Mouse (Mus musculus) kidney, postnatal 0 days (tissue): ENCODE results near the gene Lamtor5. TPM values are rescaled to one million over a fixed set of nuclear protein-coding genes. Genes with fewer than 3 reads are reported as not detected.

Experiments used
- ATAC-seq: fragments of 200-750 bp; cut with Nextera tagmentation; replicated peaks from 2 replicates; pipeline ENCODE4 v1.8.0; 2017; ENCODE audit warnings: low read depth, moderate number of reproducible peaks, moderate TSS enrichment, moderate library complexity; ENCODE audit not compliant: low FRiP score
- DNase-seq: peaks from one replicate; pipeline ENCODE4 v3.0.0-alpha.2; 2016; ENCODE audit warnings: low spot score
- H3K27ac ChIP-seq: fragments of 300-500 bp; sonication (generic); 2 replicates; pipeline ENCODE4 v1.5.1; 2014; ENCODE audit warnings: mild to moderate bottlenecking
- H3K27me3 ChIP-seq: fragments of 300-500 bp; sonication (generic); 2 replicates; pipeline ENCODE4 v1.6.1; 2014; ENCODE audit warnings: low read length, mixed read lengths; ENCODE audit not compliant: insufficient read depth
- H3K36me3 ChIP-seq: fragments of 300-500 bp; sonication (generic); 2 replicates; pipeline ENCODE4 v1.6.1; 2014; ENCODE audit warnings: low read length, mixed read lengths; ENCODE audit not compliant: insufficient read depth
- H3K4me1 ChIP-seq: fragments of 300-500 bp; sonication (generic); replicated peaks from 2 replicates; pipeline ENCODE4 v1.6.1; 2014; ENCODE audit warnings: antibody characterized with exemption, low read length, mixed read lengths; ENCODE audit not compliant: insufficient read depth
- H3K4me2 ChIP-seq: fragments of 300-500 bp; sonication (generic); 2 replicates; pipeline ENCODE4 v1.6.1; 2014; ENCODE audit warnings: mild to moderate bottlenecking, low read length, moderate library complexity, mixed read lengths
- H3K4me3 ChIP-seq: fragments of 300-500 bp; sonication (generic); replicated peaks from 2 replicates; pipeline ENCODE4 v1.5.1; 2014; ENCODE audit warnings: low read depth, low read length
- H3K9ac ChIP-seq: fragments of 300-500 bp; sonication (generic); 2 replicates; pipeline ENCODE4 v1.6.1; 2014; ENCODE audit warnings: low read depth, low read length
- H3K9me3 ChIP-seq: fragments of 300-500 bp; sonication (generic); replicated peaks from 2 replicates; pipeline ENCODE4 v1.6.1; 2016; ENCODE audit warnings: low read length, inconsistent platforms, mixed read lengths
- CTCF ChIP-seq: IDR thresholded peaks from 2 replicates; pipeline ENCODE4 v1.5.1; 2016; ENCODE audit warnings: antibody characterized with exemption, low read depth, mild to moderate bottlenecking, moderate library complexity
- WGBS: fragments of 180-500 bp; shearing (Covaris S2); extraction: QIAGEN DNeasy Blood & Tissue Kit; methylation state at CpG from one replicate; pipeline ENCODE4 v1.1.7; 2014; 5-methylcytosine and 5-hydroxymethylcytosine counted together
- polyA plus RNA-seq: library from polyadenylated mRNA; unstranded; fragments of >200 nt; fragmentation: Nextera tagmentation; extraction: Ambion mirVana; gene quantifications from 2 replicates; pipeline ENCODE4 v1.2.1, GENCODE M21; 2015

The Lamtor5 gene
- polyA plus RNA-seq, 1 experiment from 2014 or later = 248 TPM

GRCm38 (mm10) chr3:107317338-107317737 lies 38.7 kb downstream of the Lamtor5 start:
- no peaks in the 10 kb centered on the region for H3K9me3 ChIP-seq
- H3K9ac ChIP-seq = no peak overlapping the region
- no peak overlapping the region for H3K27ac ChIP-seq
- DNase-seq (no peak), ATAC-seq (no peak)
- H3K27me3 ChIP-seq = no peaks in the 10 kb centered on the region
- no peak for TF ChIP-seq CTCF
- H3K4me2 ChIP-seq = no peak overlapping the region
- H3K36me3 ChIP-seq = no peaks in the 10 kb centered on the region
- H3K4me1 ChIP-seq = no peaks in the 10 kb centered on the region
- WGBS = 88% methylated on average over 3 of the region's 3 CpGs
- no peak overlapping the region for H3K4me3 ChIP-seq

DNA sequence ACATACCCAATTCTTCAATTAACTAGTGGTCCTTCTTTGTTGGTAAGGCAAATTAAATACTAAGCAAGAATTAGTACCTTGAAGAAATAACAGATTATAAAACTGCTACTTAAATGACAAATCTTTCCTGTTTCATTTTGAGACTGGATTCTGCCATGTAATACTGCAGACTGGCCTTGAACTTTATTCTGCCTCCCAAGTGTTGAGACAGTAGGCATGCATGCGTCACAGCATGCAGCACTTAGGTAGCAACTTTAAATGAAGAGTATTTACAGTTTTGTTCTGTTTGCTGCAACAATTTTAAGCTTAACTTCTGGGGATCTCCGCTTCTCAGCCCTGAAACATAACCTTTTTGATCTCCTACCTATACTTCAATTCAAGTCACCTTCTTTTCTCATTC lies 42.5 kb downstream of the Lamtor5 start:
- TF ChIP-seq CTCF = no peak
- Histone ChIP-seq H3K27ac (no peak overlapping the region), H3K9ac (no peak overlapping the region), H3K36me3 (peaks cover 14% of the 10 kb centered on the region), H3K4me3 (no peak overlapping the region), H3K4me2 (no peak overlapping the region), H3K4me1 (peaks cover 13% of the 10 kb centered on the region; the same call in 1 of the 2 replicates), H3K27me3 (no peaks in the 10 kb centered on the region), H3K9me3 (no peaks in the 10 kb centered on the region)
- DNase-seq = no peak
- ATAC-seq = no peak
- 86% methylated on average over 2 of the region's 2 CpGs for WGBS

- Histone ChIP-seq H3K4me1 (peaks cover 13% of the 10 kb centered on the region; the same call in 1 of the 2 replicates), H3K27ac (no peak overlapping the region), H3K27me3 (no peaks in the 10 kb centered on the region), H3K4me3 (no peak overlapping the region), H3K9ac (no peak overlapping the region), H3K4me2 (no peak overlapping the region), H3K36me3 (peaks cover 14% of the 10 kb centered on the region), H3K9me3 (no peaks in the 10 kb centered on the region)
- no peak for ATAC-seq
- no peak for DNase-seq
- TF ChIP-seq CTCF = no peak
Measured at GRCm38 (mm10) chr3:107321776-107322175, 43.1 kb downstream of the Lamtor5 start.

DNA sequence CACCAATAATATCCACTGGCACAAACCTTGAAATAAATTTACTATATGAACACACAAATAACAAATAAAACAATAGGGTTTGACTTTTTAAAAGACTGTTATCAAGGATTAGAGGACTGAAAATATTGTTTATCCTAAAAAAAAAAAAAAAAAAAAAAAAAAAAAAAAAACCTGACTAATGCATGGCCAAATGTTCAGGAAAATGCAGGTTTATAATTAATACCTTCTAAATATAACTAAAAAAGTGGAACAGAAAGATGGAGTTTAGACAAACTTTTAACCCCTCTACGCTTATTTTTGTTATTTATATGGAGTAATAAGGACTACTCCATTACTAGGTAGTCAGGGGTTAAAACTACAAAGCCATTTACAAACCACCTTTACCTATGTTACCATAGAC lies 47.8 kb downstream of the Lamtor5 start:
- 100% methylated on average over 1 of the region's 1 CpGs for WGBS
- no peak for ATAC-seq

DNA sequence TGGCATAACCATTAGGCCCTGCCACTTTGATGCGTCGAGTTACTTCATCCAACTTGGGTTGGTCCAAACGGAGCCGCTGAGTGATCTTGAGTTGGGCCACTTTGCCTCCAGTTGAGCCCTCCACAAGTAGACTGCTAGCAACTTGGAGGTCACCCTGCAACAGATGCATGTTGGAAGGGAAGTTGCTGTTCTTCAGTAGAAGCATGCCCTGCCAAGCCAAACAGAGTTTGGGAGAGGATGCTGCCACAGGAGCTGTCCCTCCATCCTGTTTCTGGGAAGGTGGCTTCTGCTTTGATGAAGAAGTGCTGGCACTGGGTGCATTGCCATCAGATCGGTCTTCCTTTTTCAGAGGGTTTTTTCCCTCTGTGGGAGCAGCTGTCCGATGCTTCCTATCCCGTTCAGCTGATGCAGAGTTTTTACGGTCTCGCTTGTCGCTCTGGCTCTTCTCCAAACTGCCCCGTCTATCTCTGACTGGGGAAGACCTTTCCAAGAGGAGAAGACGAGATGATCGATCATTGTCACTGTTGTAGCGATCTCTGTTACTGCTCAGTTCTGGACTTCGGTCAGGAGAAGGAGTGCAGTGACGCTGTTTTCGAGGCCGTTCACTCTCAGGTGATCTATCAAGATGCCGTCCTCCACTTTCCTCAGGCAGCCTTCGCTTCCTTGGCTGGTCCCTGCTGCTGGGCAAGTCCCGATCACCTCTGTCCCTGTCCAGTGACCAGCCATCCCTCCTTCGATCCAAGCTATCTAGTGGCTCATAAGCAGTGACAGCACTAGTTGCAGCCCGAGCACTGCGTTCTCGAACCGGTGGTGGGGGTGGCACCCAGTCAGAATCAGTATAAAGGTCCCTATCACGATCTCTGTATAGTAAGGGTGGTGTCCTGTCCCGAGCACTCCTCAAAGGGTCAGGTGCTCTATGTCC lies 52.1 kb downstream of the Lamtor5 start:
- Histone ChIP-seq H3K27me3 (no peaks in the 10 kb centered on the region), H3K36me3 (peaks cover 20% of the 10 kb centered on the region; the same call in 1 of the 2 replicates), H3K4me2 (peak overlapping the region; percentile 94), H3K27ac (no peak overlapping the region), H3K4me1 (peaks cover 16% of the 10 kb centered on the region), H3K4me3 (peak overlapping the region; percentile 96; the same call in 1 of the 2 replicates), H3K9me3 (no peaks in the 10 kb centered on the region), H3K9ac (no peak overlapping the region)
- TF ChIP-seq CTCF = no peak
- no peak for ATAC-seq
- DNase-seq = no peak
- 54% methylated on average over 28 of the region's 28 CpGs for WGBS

More for the DNA sequence above, 47.8 kb downstream of the Lamtor5 start:
- Histone ChIP-seq H3K4me3 (no peak overlapping the region), H3K9me3 (no peaks in the 10 kb centered on the region), H3K27me3 (no peaks in the 10 kb centered on the region), H3K36me3 (peaks cover 30% of the 10 kb centered on the region), H3K4me2 (no peak overlapping the region), H3K9ac (no peak overlapping the region), H3K27ac (no peak overlapping the region), H3K4me1 (peaks cover 27% of the 10 kb centered on the region)
- DNase-seq = no peak
- TF ChIP-seq CTCF = no peak

GRCm38 (mm10) chr3:107331746-107332126 lies 53.1 kb downstream of the Lamtor5 start:
- peaks cover 16% of the 10 kb centered on the region for H3K4me1 ChIP-seq
- no peaks in the 10 kb centered on the region for H3K9me3 ChIP-seq
- peak overlapping the region; percentile 93 for H3K9ac ChIP-seq
- H3K4me3 ChIP-seq = peak overlapping the region; percentile 96
- H3K27me3 ChIP-seq = no peaks in the 10 kb centered on the region
- ATAC-seq = no peak
- peak overlapping the region; percentile 94 for H3K4me2 ChIP-seq
- DNase-seq = no peak
- WGBS = 18% methylated on average over 17 of the region's 17 CpGs
- peak overlapping the region; percentile 97; the same call in 1 of the 2 replicates for H3K27ac ChIP-seq
- peaks cover 16% of the 10 kb centered on the region; the same call in 1 of the 2 replicates for H3K36me3 ChIP-seq
- no peak for TF ChIP-seq CTCF
